Mouse (Mus musculus) myocyte (in vitro differentiated cells): ENCODE data around the gene Tmem200a. TPM values are rescaled to one million over a fixed set of nuclear protein-coding genes. Genes with fewer than 3 reads are reported as not detected.

Source experiments
- H3K27me3 ChIP-seq: one replicate; pipeline ENCODE4 v1.6.1; 2011; ENCODE audit not compliant: control insufficient read depth, insufficient read depth, insufficient read length
- H3K36me3 ChIP-seq: one replicate; pipeline ENCODE4 v1.6.1; 2011; ENCODE audit not compliant: control insufficient read depth, insufficient read depth
- H3K4me2 ChIP-seq: one replicate; pipeline ENCODE4 v1.6.1; 2011; ENCODE audit warnings: low read depth, control low read depth
- H3K4me3 ChIP-seq: one replicate; pipeline ENCODE4 v1.5.1; 2011; ENCODE audit warnings: mild to moderate bottlenecking, control low read depth, moderate library complexity
- H3K79me2 ChIP-seq: one replicate; pipeline ENCODE4 v1.6.1; 2011; ENCODE audit not compliant: control insufficient read depth, insufficient read depth
- H3ac ChIP-seq: one replicate; pipeline ENCODE4 v1.6.1; 2011; ENCODE audit not compliant: control insufficient read depth, insufficient read length
- CEBPB ChIP-seq: IDR thresholded peaks from 2 replicates; pipeline ENCODE4 v1.6.1; 2011; ENCODE audit warnings: mild to moderate bottlenecking, moderate library complexity; ENCODE audit not compliant: poor library complexity, insufficient read depth, severe bottlenecking
- E2F4 ChIP-seq: IDR thresholded peaks from one replicate; pipeline ENCODE4 v1.6.1; 2011; ENCODE audit warnings: mild to moderate bottlenecking, control low read depth, moderate library complexity; ENCODE audit not compliant: insufficient read depth
- MAX ChIP-seq: IDR thresholded peaks from one replicate; pipeline ENCODE4 v1.6.1; 2011; ENCODE audit warnings: low read depth, mild to moderate bottlenecking, control low read depth
- MYOD1 ChIP-seq, 3 experiments: IDR thresholded peaks; one replicate each; pipeline ENCODE4 v1.6.1; 2011; ENCODE audit warnings: control low read depth in 2 of 3, low read depth in 2 of 3, mild to moderate bottlenecking in 2 of 3, moderate library complexity in 1 of 3; ENCODE audit not compliant: insufficient read length in 2 of 3, control insufficient read depth in 1 of 3
- MYOG ChIP-seq, 3 experiments: IDR thresholded peaks; one replicate each; pipeline ENCODE4 v1.6.1; 2011; ENCODE audit warnings: control low read depth in 2 of 3, low read depth in 2 of 3, mild to moderate bottlenecking in 2 of 3; ENCODE audit not compliant: insufficient read length in 2 of 3, control insufficient read depth in 1 of 3, insufficient read depth in 1 of 3
- POLR2A ChIP-seq: IDR thresholded peaks from one replicate; pipeline ENCODE4 v1.6.1; 2011; ENCODE audit warnings: low read depth, mild to moderate bottlenecking, control low read depth, moderate library complexity; ENCODE audit not compliant: insufficient read length
- POLR2AphosphoS2 ChIP-seq: IDR thresholded peaks from one replicate; pipeline ENCODE4 v1.6.1; 2011; ENCODE audit warnings: low read depth, control low read depth; ENCODE audit not compliant: insufficient read length
- REST ChIP-seq: IDR thresholded peaks from one replicate; pipeline ENCODE4 v1.6.1; 2011; ENCODE audit warnings: mild to moderate bottlenecking, control low read depth, moderate library complexity; ENCODE audit not compliant: insufficient read depth, insufficient read length
- SRF ChIP-seq: IDR thresholded peaks from one replicate; pipeline ENCODE4 v1.6.1; 2011; ENCODE audit warnings: low read depth; ENCODE audit not compliant: control insufficient read depth, insufficient read length
- TCF12 ChIP-seq: IDR thresholded peaks from one replicate; pipeline ENCODE4 v1.6.1; 2011; ENCODE audit warnings: mild to moderate bottlenecking, control low read depth; ENCODE audit not compliant: poor library complexity, insufficient read depth, severe bottlenecking
- TCF3 ChIP-seq: IDR thresholded peaks from one replicate; pipeline ENCODE4 v1.6.1; 2011; ENCODE audit warnings: low read depth, control low read depth; ENCODE audit not compliant: insufficient read length
- USF1 ChIP-seq: IDR thresholded peaks from one replicate; pipeline ENCODE4 v1.6.1; 2011; ENCODE audit warnings: low read depth, mild to moderate bottlenecking, control low read depth, moderate library complexity
- polyA plus RNA-seq: library from polyadenylated mRNA; unstranded; fragments of >200 nt; fragmentation: generic; extraction: Trizol; gene quantifications from one replicate; pipeline ENCODE4 v1.2.1, GENCODE M21; 2012; ENCODE audit warnings: missing spikeins

Gene Tmem200a
- polyA plus RNA-seq, 1 experiment = 1.4 TPM

DNA sequence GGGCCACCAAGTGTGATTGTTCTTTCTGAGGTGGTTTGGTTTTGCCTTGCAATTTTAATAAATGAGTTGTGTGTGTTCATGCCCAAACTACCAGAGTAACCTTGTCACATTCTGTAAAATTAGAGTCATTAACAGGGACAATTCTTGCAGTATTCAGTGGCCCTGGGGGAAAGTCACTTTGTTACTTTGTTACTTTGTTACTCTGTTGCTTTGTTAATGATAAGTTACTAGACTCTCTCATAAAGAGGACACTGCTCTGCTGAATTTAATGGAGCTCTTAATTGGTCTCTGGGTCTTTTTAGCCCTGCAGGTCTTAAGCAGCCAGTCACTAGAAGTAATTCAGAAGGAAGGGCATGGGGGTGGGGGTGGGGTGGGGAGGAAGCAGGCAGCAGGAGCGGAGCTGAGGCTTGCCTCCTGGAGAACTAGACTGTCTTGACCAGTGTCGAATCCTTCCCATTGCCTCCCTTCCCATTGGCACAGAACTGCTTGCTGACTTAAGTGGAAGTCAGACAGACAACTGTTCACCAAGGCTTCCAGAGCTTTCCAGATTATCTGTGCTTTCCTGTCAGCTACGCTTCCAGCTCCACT is 124.1 kb downstream of the Tmem200a start:
- TF ChIP-seq SRF (no peak), TCF12 (no peak), POLR2A (no peak)
- Histone ChIP-seq H3K36me3 (no peaks in the 10 kb centered on the region), H3ac (no peak overlapping the region), H3K4me3 (no peak overlapping the region), H3K27me3 (no peaks in the 10 kb centered on the region), H3K79me2 (no peaks in the 10 kb centered on the region), H3K4me2 (no peak overlapping the region)

DNA sequence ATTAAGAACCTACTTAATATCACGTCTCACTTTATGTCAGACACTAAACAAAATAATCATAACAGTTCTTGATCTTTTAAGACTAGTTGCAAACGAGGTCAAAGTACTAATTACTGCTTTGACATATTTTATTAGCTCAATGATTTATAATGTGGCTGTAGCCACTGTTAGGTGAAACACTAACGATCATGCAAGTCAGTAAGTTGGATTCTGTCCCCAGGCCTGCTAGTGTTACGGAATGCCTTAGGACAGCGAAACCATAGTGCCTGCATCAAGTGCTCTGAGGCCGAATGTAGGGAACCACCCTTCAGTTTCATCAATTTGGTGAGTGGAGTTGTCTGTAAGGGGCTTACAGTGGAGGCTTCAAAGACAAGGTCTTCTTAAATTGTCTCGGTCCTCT is 126.0 kb downstream of the Tmem200a start:
- Histone ChIP-seq H3ac (no peak overlapping the region), H3K36me3 (no peaks in the 10 kb centered on the region), H3K4me3 (no peak overlapping the region), H3K27me3 (no peaks in the 10 kb centered on the region), H3K4me2 (no peak overlapping the region), H3K79me2 (no peaks in the 10 kb centered on the region)
- no peak for TF ChIP-seq E2F4
- no peak for TF ChIP-seq USF1
- TF ChIP-seq MYOD1 (IDR thresholded peaks at IDR 0.05; ENCODE audit: control insufficient read depth in 1 of 3, insufficient read length in 2 of 3, low read depth in 2 of 3) = no peak
- no peak for TF ChIP-seq REST
- TF ChIP-seq TCF3 = no peak
- no peak for TF ChIP-seq POLR2AphosphoS2
- no peak for TF ChIP-seq SRF
- no peak for TF ChIP-seq CEBPB
- TF ChIP-seq MAX = no peak
- TF ChIP-seq TCF12 = no peak
- TF ChIP-seq POLR2A = no peak

DNA sequence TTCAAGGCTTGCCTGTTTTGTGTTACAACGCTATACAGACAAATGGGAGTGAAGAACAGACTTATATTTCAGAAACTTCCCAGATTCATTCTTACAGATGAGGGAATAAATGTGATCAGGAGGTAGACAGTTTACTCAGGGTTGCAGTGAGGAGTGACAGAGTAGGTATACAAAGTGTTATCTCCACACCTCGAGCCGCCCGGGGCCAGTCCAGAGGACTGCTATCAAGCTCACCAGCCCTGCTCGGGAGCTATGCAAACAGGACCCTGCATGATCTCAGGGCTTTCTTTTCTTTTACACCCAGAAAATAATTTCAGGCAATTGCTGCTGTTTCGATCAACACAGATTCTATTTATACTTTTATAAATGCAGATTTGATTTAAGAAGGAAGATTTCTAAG is 126.7 kb downstream of the Tmem200a start:
- no peak overlapping the region for H3K4me2 ChIP-seq
- TF ChIP-seq REST (no peak), POLR2AphosphoS2 (no peak), USF1 (no peak), TCF12 (no peak), MAX (no peak), CEBPB (no peak), MYOD1 (IDR thresholded peaks at IDR 0.05; ENCODE audit: control insufficient read depth in 1 of 3, insufficient read length in 2 of 3, low read depth in 2 of 3) (no peak), MYOG (IDR thresholded peaks at IDR 0.05; ENCODE audit: control insufficient read depth in 1 of 3, insufficient read depth in 1 of 3, insufficient read length in 2 of 3, low read depth in 2 of 3) (no peak), TCF3 (no peak), POLR2A (no peak), E2F4 (no peak), SRF (no peak)
- H3K4me3 ChIP-seq = no peak overlapping the region
- H3K79me2 ChIP-seq = no peaks in the 10 kb centered on the region
- H3K27me3 ChIP-seq = no peaks in the 10 kb centered on the region
- H3ac ChIP-seq = no peak overlapping the region
- H3K36me3 ChIP-seq = no peaks in the 10 kb centered on the region

DNA sequence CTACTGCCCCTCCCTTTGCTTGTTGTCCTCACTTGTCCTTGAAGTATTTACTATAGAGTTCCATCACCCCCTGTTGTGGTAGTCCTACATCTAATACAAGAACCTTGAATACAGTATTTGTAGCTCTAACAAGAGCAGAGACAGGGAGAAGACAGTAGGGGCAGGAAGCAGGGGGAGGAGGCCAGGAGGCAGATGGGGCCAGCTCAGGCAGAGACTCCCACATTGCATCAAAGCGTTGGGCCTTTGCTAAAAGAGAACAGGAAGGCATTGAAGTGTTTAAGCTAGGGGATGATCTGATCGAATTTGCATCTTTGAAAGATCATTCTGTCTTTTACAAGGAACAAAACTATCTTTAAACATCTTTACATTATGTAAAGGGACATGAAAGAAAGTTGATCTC is 133.0 kb downstream of the Tmem200a start:
- H3K27me3 ChIP-seq = no peaks in the 10 kb centered on the region

DNA sequence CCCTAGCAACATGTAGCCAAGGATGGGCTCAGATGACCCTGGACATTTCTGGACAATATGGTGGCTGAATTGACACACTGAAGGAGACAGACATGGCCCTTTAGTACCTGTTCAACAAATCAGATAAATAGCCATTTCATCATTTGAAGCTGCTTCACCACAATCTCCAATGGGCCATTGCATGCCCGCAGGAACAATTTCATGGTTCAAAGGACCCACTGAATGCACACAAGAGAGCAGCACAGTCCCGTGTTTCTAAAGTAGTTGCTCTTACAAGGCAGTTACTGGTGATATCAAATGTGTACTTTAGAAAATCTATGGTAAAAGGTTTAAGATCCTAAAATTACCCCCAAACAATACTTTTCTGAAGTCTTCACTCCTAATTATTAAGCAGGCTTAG is 134.2 kb downstream of the Tmem200a start:
- H3K79me2 ChIP-seq = no peaks in the 10 kb centered on the region
- no peaks in the 10 kb centered on the region for H3K27me3 ChIP-seq
- TF ChIP-seq E2F4 (no peak), USF1 (no peak), MYOD1 (IDR thresholded peaks at IDR 0.05; ENCODE audit: control insufficient read depth in 1 of 3, insufficient read length in 2 of 3, low read depth in 2 of 3) (no peak), TCF3 (no peak), MAX (no peak), REST (no peak), POLR2A (no peak), SRF (no peak), CEBPB (no peak), POLR2AphosphoS2 (no peak), TCF12 (no peak), MYOG (IDR thresholded peaks at IDR 0.05; ENCODE audit: control insufficient read depth in 1 of 3, insufficient read depth in 1 of 3, insufficient read length in 2 of 3, low read depth in 2 of 3) (no peak)
- no peak overlapping the region for H3K4me3 ChIP-seq
- no peak overlapping the region for H3K4me2 ChIP-seq
- H3K36me3 ChIP-seq = no peaks in the 10 kb centered on the region
- H3ac ChIP-seq = no peak overlapping the region

More for the DNA sequence above, 133.0 kb downstream of the Tmem200a start:
- Histone ChIP-seq H3K36me3 (no peaks in the 10 kb centered on the region), H3K79me2 (no peaks in the 10 kb centered on the region), H3ac (no peak overlapping the region), H3K4me2 (no peak overlapping the region), H3K4me3 (no peak overlapping the region)
- TF ChIP-seq SRF (no peak), MYOG (IDR thresholded peaks at IDR 0.05; ENCODE audit: control insufficient read depth in 1 of 3, insufficient read depth in 1 of 3, insufficient read length in 2 of 3, low read depth in 2 of 3) (no peak), E2F4 (no peak), CEBPB (no peak), POLR2AphosphoS2 (no peak), MAX (no peak), TCF12 (no peak), TCF3 (no peak), USF1 (no peak), MYOD1 (IDR thresholded peaks at IDR 0.05; ENCODE audit: control insufficient read depth in 1 of 3, insufficient read length in 2 of 3, low read depth in 2 of 3) (no peak), POLR2A (no peak), REST (no peak)
